Mouse (Mus musculus) spleen, adult 2 months (tissue): ENCODE measurements around the gene Trak2.

ENCODE experiments used
- CTCF ChIP-seq: fragments of 200-500 bp; IDR thresholded peaks from 2 replicates; pipeline ENCODE4 v1.5.1; 2011; ENCODE audit warnings: mild to moderate bottlenecking, inconsistent platforms; ENCODE audit not compliant: insufficient read depth, insufficient read length, insufficient replicate concordance; ENCODE audit errors: extremely low read depth
- POLR2A ChIP-seq: fragments of 200-500 bp; IDR thresholded peaks from 2 replicates; pipeline ENCODE4 v1.6.1; 2011; ENCODE audit warnings: low read depth, low read length, inconsistent platforms

DNA sequence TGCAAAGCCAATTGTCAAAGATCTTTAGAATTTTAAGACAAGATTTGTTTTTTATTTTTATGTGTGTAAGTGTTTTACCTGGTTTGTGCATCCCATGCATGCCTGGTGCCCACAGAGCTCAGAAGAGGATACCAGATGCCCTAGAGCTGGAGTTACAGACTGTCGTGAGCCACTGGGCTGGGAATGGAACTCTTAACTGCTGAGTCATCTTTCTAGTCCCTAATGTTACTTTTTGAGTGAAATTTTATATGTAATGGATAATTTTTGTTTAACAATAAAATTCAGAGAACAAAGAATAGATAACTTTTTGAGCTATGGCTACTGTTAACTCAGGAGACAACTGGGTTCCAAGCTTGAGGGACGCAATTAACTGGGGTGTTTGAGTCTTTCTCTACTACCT lies 13.5 kb downstream of the Trak2 start:
- TF ChIP-seq CTCF, result no peak
- no peak for TF ChIP-seq POLR2A
